Comparison of ENCODE assay signal across 9 mouse cellular contexts in the genomic region with DNA sequence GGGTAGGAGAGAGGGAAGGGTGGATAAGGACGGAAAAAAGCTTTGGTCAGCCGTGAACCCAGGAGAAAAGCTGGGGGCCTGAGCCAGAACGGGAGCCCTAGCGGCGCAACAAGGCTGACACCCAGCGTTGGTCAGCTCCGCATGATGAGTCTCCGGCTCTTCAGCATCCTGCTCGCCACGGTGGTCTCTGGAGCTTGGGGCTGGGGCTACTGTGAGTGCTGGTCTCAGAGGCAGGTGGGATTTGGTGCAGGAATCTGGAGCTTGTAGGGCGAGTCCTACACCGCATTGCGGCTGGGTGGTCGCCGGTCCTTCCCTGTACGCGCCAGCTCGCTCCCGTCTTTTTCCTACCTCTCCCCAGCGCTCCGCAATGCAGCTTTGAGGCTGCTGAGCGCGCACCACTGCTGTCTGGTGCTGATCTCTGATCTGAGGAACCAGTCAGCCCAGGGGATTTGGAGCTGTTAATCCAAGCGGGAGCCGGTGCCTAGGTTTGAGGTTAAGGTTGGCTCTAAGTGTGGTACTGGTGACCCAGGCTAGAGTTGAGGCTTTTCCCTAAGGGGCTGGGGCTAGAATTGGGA. TPM values are rescaled to one million over a fixed set of nuclear protein-coding genes. Genes with fewer than 3 reads are reported as not detected.
A peak's percentile ranks its signal among the peaks of the same experiment; 100 is the strongest.
DNase-seq lines count a peak whose midpoint lies in the region; ATAC-seq and TF ChIP-seq lines count a peak whose summit lies in the region.
"Had no signal": no experiment of that assay in that cellular context is flagged by ENCODE, and none has a peak within 500 bp of the region (broad histone marks: within the 10 kb centered on the region; RNA-seq: fewer than 3 reads in every experiment).

No protein-coding gene starts in this region.

- H3K4me2 ChIP-seq in heart, embryonic 12.5 days: peak overlapping the region; percentile 73
- H3K4me2 ChIP-seq in midbrain, embryonic 15.5 days: peak overlapping the region; percentile 57

- peaks cover 18% of the 10 kb centered on the region for H3K4me1 ChIP-seq in lung, adult 2 months (ENCODE audit: control insufficient read depth, insufficient read depth, low read length)
- H3K4me1 ChIP-seq in heart, embryonic 12.5 days (replicated peaks): peaks cover 50% of the 10 kb centered on the region
- peaks cover 63% of the 10 kb centered on the region for H3K4me1 ChIP-seq in midbrain, embryonic 15.5 days
- peaks cover 25% of the 10 kb centered on the region for H3K4me1 ChIP-seq in thymus, adult 2 months (replicated peaks; ENCODE audit: control insufficient read depth, insufficient read depth, low read length)

- no peaks in the 10 kb centered on the region for H3K36me3 ChIP-seq in heart, embryonic 12.5 days
- no peaks in the 10 kb centered on the region for H3K36me3 ChIP-seq in midbrain, embryonic 15.5 days (replicated peaks)
- H3K36me3 ChIP-seq in thymus, adult 2 months (ENCODE audit: control insufficient read depth, insufficient read depth, low read length): no peaks in the 10 kb centered on the region

- no peak for DNase-seq in lung, adult 2 months
- no peak for DNase-seq in lung, postnatal 25 days (ENCODE audit: low spot score)
- DNase-seq in cerebellum, adult 8-10 months: peak; percentile 75
- peak; percentile 56 to 67 for DNase-seq in left cerebral cortex, postnatal 25 days (ENCODE audit: low spot score in 2 of 2)
- DNase-seq in spleen, postnatal 10 days (ENCODE audit: low spot score in 2 of 2): no peak
- DNase-seq in thymus, adult 2 months: no peak

- H3K27me3 ChIP-seq in heart, embryonic 12.5 days (replicated peaks): peaks cover 39% of the 10 kb centered on the region
- H3K27me3 ChIP-seq in midbrain, embryonic 15.5 days (replicated peaks): peaks cover 25% of the 10 kb centered on the region
- H3K27me3 ChIP-seq in thymus, adult 2 months (ENCODE audit: control insufficient read depth, insufficient read depth, low read length): peaks cover 20% of the 10 kb centered on the region; the same call in 1 of the 2 replicates

- H3K4me3 ChIP-seq in lung, adult 2 months (replicated peaks; ENCODE audit: extremely low read depth, low read depth, low read length): no peak overlapping the region
- H3K4me3 ChIP-seq in heart, embryonic 12.5 days: peak overlapping the region; percentile 43
- peak overlapping the region; percentile 43 for H3K4me3 ChIP-seq in midbrain, embryonic 15.5 days
- no peak overlapping the region for H3K4me3 ChIP-seq in thymus, adult 2 months (ENCODE audit: control insufficient read depth, insufficient read depth, low read length)

- 0 out of 2 replicates have a peak, but pooled peaks have one; percentile 21 for TF ChIP-seq CTCF in lung, adult 2 months (IDR thresholded peaks at IDR 0.05; ENCODE audit: insufficient read depth, low read length)
- no peak for TF ChIP-seq CTCF in thymus, adult 2 months (IDR thresholded peaks at IDR 0.05; ENCODE audit: borderline replicate concordance, control insufficient read depth, extremely low read depth, insufficient read depth, low read length, poor library complexity)

- no peak overlapping the region for H3K27ac ChIP-seq in heart, embryonic 12.5 days (ENCODE audit: poor library complexity, severe bottlenecking)
- peak overlapping the region; percentile 66 for H3K27ac ChIP-seq in midbrain, embryonic 15.5 days
- no peak overlapping the region for H3K27ac ChIP-seq in thymus, adult 2 months (ENCODE audit: control insufficient read depth, insufficient read depth, low read length)

- 2% methylated on average over 25 of the region's 25 CpGs for WGBS in lung, adult 2 months
- WGBS in heart, embryonic 12.5 days: under 1% methylated on average over 25 of the region's 25 CpGs
- under 1% methylated on average over 25 of the region's 25 CpGs for WGBS in midbrain, embryonic 15.5 days
- WGBS in thymus, adult 2 months: 7% methylated on average over 25 of the region's 25 CpGs

- H3K9ac ChIP-seq in heart, embryonic 12.5 days: peak overlapping the region; percentile 60; the same call in 1 of the 2 replicates
- H3K9ac ChIP-seq in midbrain, embryonic 15.5 days: peak overlapping the region; percentile 46

- H3K9me3 ChIP-seq in heart, embryonic 12.5 days (replicated peaks): no peaks in the 10 kb centered on the region
- no peaks in the 10 kb centered on the region for H3K9me3 ChIP-seq in midbrain, embryonic 15.5 days

- intact Hi-C loops in left cerebral cortex, postnatal 25 days (cut with DNase I): loop anchor here (2.0 kb wide), 2 partner anchors 81 to 93 kb away; a partner anchor contains a TSS

- TF ChIP-seq POLR2A in lung, adult 2 months (IDR thresholded peaks at IDR 0.05; ENCODE audit: borderline replicate concordance, extremely low read depth, low read depth, low read length): no peak
- TF ChIP-seq POLR2A in thymus, adult 2 months (IDR thresholded peaks at IDR 0.05; ENCODE audit: control insufficient read depth, extremely low read depth, insufficient read depth, low read length, poor library complexity): no peak

- ATAC-seq in heart, embryonic 12.5 days (ENCODE audit: insufficient number of reproducible peaks, low FRiP score): no peak
- ATAC-seq in midbrain, embryonic 15.5 days (replicated peaks): no peak

RNA-seq across cellular contexts. Expression of a gene that starts 1.0 kb away (rescaled TPM):
- polyA plus RNA-seq in lung, adult 2 months (2012; rRNA removed): 0.45 and 0.62 TPM in 2 replicates
- 0.15 and 0.36 TPM in 2 replicates for polyA plus RNA-seq in heart, embryonic 12.5 days (2016; fragmentation: Nextera tagmentation; extraction: Ambion mirVana)
- under 1 TPM; 0.18 to 0.28 TPM for total RNA-seq in left cerebral cortex, postnatal 25 days (2021)
- polyA plus RNA-seq in midbrain, embryonic 15.5 days (2015; fragmentation: Nextera tagmentation; extraction: Ambion mirVana): 0.31 and 0.36 TPM in 2 replicates
- 2.9 and 3.9 TPM in 2 replicates for polyA plus RNA-seq in thymus, adult 2 months (2012; rRNA removed)
- total RNA-seq: neutrophil, adult 5-6 weeks had no signal

RNA-seq across cellular contexts. Expression of a gene that starts 5.1 kb away (rescaled TPM):
- polyA plus RNA-seq in lung, adult 2 months (2012; rRNA removed): 41.2 and 47.4 TPM in 2 replicates
- polyA plus RNA-seq in heart, embryonic 12.5 days (2016; fragmentation: Nextera tagmentation; extraction: Ambion mirVana): 10.4 and 10.6 TPM in 2 replicates
- 10 to 100 TPM in 1 of 2 experiments, 1 to 10 TPM in 1; 8.8 to 11.5 TPM for total RNA-seq in left cerebral cortex, postnatal 25 days (2021)
- polyA plus RNA-seq in midbrain, embryonic 15.5 days (2015; fragmentation: Nextera tagmentation; extraction: Ambion mirVana): 8.5 and 9.9 TPM in 2 replicates
- 11.9 and 12.1 TPM in 2 replicates for polyA plus RNA-seq in thymus, adult 2 months (2012; rRNA removed)

RNA-seq across cellular contexts. Expression of a gene that starts 5.9 kb away (rescaled TPM):
- polyA plus RNA-seq in lung, adult 2 months (2012; rRNA removed): 2.6 and 2.7 TPM in 2 replicates
- polyA plus RNA-seq in heart, embryonic 12.5 days (2016; fragmentation: Nextera tagmentation; extraction: Ambion mirVana): 0.37 and 0.71 TPM in 2 replicates
- 100 to 1,000 TPM; 153 to 170 TPM for total RNA-seq in left cerebral cortex, postnatal 25 days (2021)
- 3.4 and 3.8 TPM in 2 replicates for polyA plus RNA-seq in midbrain, embryonic 15.5 days (2015; fragmentation: Nextera tagmentation; extraction: Ambion mirVana)
- 4.5 and 5.3 TPM in 2 replicates for polyA plus RNA-seq in thymus, adult 2 months (2012; rRNA removed)
- total RNA-seq: neutrophil, adult 5-6 weeks had no signal

RNA-seq across cellular contexts. Expression of a gene that starts 20.5 kb away (rescaled TPM):
- 2.4 and 3.2 TPM in 2 replicates for polyA plus RNA-seq in lung, adult 2 months (2012; rRNA removed)
- polyA plus RNA-seq in heart, embryonic 12.5 days (2016; fragmentation: Nextera tagmentation; extraction: Ambion mirVana): 3.3 and 3.6 TPM in 2 replicates
- total RNA-seq in left cerebral cortex, postnatal 25 days (2021): 10 to 100 TPM; 47.5 to 48.6 TPM
- 60.8 and 62.7 TPM in 2 replicates for polyA plus RNA-seq in midbrain, embryonic 15.5 days (2015; fragmentation: Nextera tagmentation; extraction: Ambion mirVana)
- polyA plus RNA-seq in thymus, adult 2 months (2012; rRNA removed): 2.6 and 3.3 TPM in 2 replicates

RNA-seq across cellular contexts. Expression of a gene that starts 50.1 kb away (rescaled TPM):
- 38.9 and 50.1 TPM in 2 replicates for polyA plus RNA-seq in lung, adult 2 months (2012; rRNA removed)
- polyA plus RNA-seq in heart, embryonic 12.5 days (2016; fragmentation: Nextera tagmentation; extraction: Ambion mirVana): 14.9 and 16.1 TPM in 2 replicates
- 10 to 100 TPM; 42.8 to 48.5 TPM for total RNA-seq in left cerebral cortex, postnatal 25 days (2021)
- 27.4 and 30.7 TPM in 2 replicates for polyA plus RNA-seq in midbrain, embryonic 15.5 days (2015; fragmentation: Nextera tagmentation; extraction: Ambion mirVana)
- 38.8 and 43.3 TPM in 2 replicates for polyA plus RNA-seq in thymus, adult 2 months (2012; rRNA removed)

Comparison
In these comparisons a context has a peak if more than half of its experiments do, and no peak if none do; other contexts are left out.
1. DNase-seq: peak in cerebellum, adult 8-10 months (single experiment) and left cerebral cortex, postnatal 25 days (2 of 2); none in lung, adult 2 months (single experiment), lung, postnatal 25 days (single experiment), spleen, postnatal 10 days (0 of 2) and thymus, adult 2 months (single experiment).
2. H3K4me3 ChIP-seq: peak in heart, embryonic 12.5 days (single experiment) and midbrain, embryonic 15.5 days (single experiment); none in lung, adult 2 months (single experiment) and thymus, adult 2 months (single experiment).